Mouse (Mus musculus) heart, adult 2 months (tissue): ENCODE measurements around the gene Smurf1.

Experiments
- CTCF ChIP-seq: fragments of 200-600 bp; IDR thresholded peaks from 2 replicates; pipeline ENCODE4 v1.8.1; 2022; ENCODE audit warnings: antibody characterized with exemption, mild to moderate bottlenecking, moderate library complexity
- EP300 ChIP-seq: fragments of 200-500 bp; IDR thresholded peaks from 2 replicates; pipeline ENCODE4 v1.6.1; 2011; ENCODE audit warnings: low read depth, low read length, control low read depth; ENCODE audit not compliant: insufficient read depth
- POLR2A ChIP-seq: fragments of 200-500 bp; IDR thresholded peaks from 2 replicates; pipeline ENCODE4 v1.6.1; 2011; ENCODE audit warnings: mild to moderate bottlenecking, low read depth, low read length, control low read depth; ENCODE audit not compliant: insufficient read depth

DNA sequence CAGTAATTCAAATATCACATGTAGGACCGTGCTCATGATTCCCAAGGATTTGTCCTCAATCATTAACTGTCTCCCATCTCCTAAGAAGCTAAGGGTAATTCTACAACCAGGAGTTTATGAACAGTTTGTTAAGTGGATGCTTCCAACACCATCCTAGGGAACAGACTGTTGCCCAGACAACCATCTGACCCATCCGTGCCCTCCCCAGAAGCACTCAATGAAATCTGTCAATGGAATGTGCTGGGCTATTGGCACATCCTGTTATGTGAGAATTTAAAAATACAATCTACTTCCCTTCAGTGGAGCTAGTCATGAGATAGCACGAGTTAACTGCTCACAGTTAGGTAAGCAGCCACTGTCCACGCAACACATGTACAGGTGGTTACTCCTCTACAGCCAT is 56.1 kb downstream of the Smurf1 start:
- no peak for TF ChIP-seq POLR2A
- TF ChIP-seq CTCF: no peak
- no peak for TF ChIP-seq EP300
